Mouse (Mus musculus) embryonic fibroblast, embryonic 13.5 days (primary cell): ENCODE data around the gene Sh3gl1.

Experiments
- CTCF ChIP-seq: IDR thresholded peaks from 2 replicates; pipeline ENCODE4 v1.5.1; 2011; ENCODE audit warnings: mild to moderate bottlenecking, control low read depth, low read length, moderate library complexity, borderline replicate concordance; ENCODE audit not compliant: insufficient read depth
- POLR2A ChIP-seq: IDR thresholded peaks from 2 replicates; pipeline ENCODE4 v1.6.1; 2011; ENCODE audit warnings: low read depth, mild to moderate bottlenecking, control low read depth, low read length, moderate library complexity

GRCm38 (mm10) chr17:56016382-56016781 lies 20.1 kb downstream of the Sh3gl1 start:
- TF ChIP-seq POLR2A, result no peak
- no peak for TF ChIP-seq CTCF
